Mouse (Mus musculus) liver, embryonic 16.5 days (tissue): ENCODE data around the gene Cep68. TPM values are rescaled to one million over a fixed set of nuclear protein-coding genes. Genes with fewer than 3 reads are reported as not detected.

Source experiments
- ATAC-seq: fragments of 200-750 bp; cut with Nextera tagmentation; 2 replicates; pipeline ENCODE4 v1.8.0; 2017; ENCODE audit warnings: low read depth, mild to moderate bottlenecking, moderate number of reproducible peaks, moderate library complexity
- H3K27ac ChIP-seq: fragments of 300-500 bp; sonication (generic); 2 replicates; pipeline ENCODE4 v1.5.1; 2014; ENCODE audit warnings: mild to moderate bottlenecking, low read length
- H3K27me3 ChIP-seq: fragments of 300-500 bp; sonication (generic); 2 replicates; pipeline ENCODE4 v1.6.1; 2014; ENCODE audit warnings: low read depth, low read length, mixed read lengths; ENCODE audit not compliant: control insufficient read depth, insufficient read depth
- H3K36me3 ChIP-seq: fragments of 300-500 bp; sonication (generic); 2 replicates; pipeline ENCODE4 v1.6.1; 2014; ENCODE audit warnings: mild to moderate bottlenecking; ENCODE audit not compliant: control insufficient read depth, insufficient read depth
- H3K4me1 ChIP-seq: fragments of 300-500 bp; sonication (generic); 2 replicates; pipeline ENCODE4 v1.6.1; 2014; ENCODE audit warnings: low read depth, low read length, mixed read lengths; ENCODE audit not compliant: control insufficient read depth
- H3K4me2 ChIP-seq: fragments of 300-500 bp; sonication (generic); 2 replicates; pipeline ENCODE4 v1.6.1; 2014; ENCODE audit warnings: low read depth, low read length, mixed read lengths
- H3K4me3 ChIP-seq: fragments of 300-500 bp; sonication (generic); 2 replicates; pipeline ENCODE4 v1.5.1; 2014; ENCODE audit warnings: low read depth, mild to moderate bottlenecking, low read length
- H3K9ac ChIP-seq: fragments of 300-500 bp; sonication (generic); 2 replicates; pipeline ENCODE4 v1.6.1; 2014; ENCODE audit warnings: low read depth, low read length
- H3K9me3 ChIP-seq: fragments of 300-500 bp; sonication (generic); replicated peaks from 2 replicates; pipeline ENCODE4 v1.6.1; 2016; ENCODE audit warnings: low read length; ENCODE audit not compliant: control insufficient read depth
- WGBS: fragments of 180-500 bp; shearing (Covaris S2); extraction: QIAGEN DNeasy Blood & Tissue Kit; methylation state at CpG from one replicate; pipeline ENCODE4 v1.1.7; 2014; ENCODE audit not compliant: insufficient replicate concordance; 5-methylcytosine and 5-hydroxymethylcytosine counted together
- polyA plus RNA-seq: library from polyadenylated mRNA; unstranded; fragments of >200 nt; fragmentation: Nextera tagmentation; extraction: Ambion mirVana; gene quantifications from 2 replicates; pipeline ENCODE4 v1.2.1, GENCODE M21; 2015

Gene Cep68
- polyA plus RNA-seq = 6.8 and 7.4 TPM in 2 replicates

DNA sequence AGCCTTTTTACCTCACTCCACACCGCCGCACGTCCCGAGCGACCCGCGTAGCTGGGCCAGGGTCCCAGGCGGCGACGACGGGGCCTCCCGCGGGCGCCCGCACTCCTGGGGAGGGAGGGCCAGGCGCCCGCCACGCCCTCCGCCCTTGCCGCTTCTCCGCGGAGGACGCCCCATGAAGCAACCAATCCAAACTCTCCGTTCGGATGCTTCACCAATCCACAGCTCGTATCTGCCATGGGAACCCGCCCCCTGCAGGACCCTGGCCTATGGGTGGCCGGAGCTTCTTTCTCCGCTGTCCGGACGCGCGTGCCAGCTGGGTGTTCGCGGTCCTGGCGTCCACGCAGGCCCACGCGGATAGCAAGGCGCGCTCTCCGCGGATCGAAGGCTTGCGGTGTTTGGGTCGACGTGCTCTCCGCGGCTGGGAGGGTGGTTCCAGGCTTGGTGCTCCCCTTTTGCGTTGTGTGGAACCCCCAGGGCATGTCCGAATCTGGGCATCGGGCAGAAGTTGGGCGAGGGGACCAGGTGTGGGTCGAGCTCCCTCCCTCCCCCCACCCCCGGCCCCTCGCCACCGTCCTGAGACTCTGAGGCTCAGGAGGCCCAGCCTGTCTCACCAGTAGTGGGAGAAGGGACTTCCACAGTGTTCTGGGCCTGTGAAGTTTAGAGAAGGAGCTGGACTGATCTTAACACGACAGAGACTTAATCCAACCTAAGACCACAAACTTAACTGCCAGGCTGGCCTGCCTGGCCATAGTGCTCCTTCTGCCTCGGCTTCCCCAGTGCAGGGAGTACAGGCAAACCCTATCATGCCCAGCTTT is at the start of gene Cep68:
Gene Cep68 (minus strand): TSS at position 134 of the 815 bp plus-strand sequence.
- Histone ChIP-seq H3K27ac (peak within 1 kb of the TSS; percentile 75), H3K36me3 (no peaks in the 10 kb centered on the region), H3K9ac (peak within 1 kb of the TSS; percentile 88), H3K4me2 (peak within 1 kb of the TSS; percentile 100), H3K9me3 (no peaks in the 10 kb centered on the region), H3K4me3 (peak within 1 kb of the TSS; percentile 84), H3K27me3 (no peaks in the 10 kb centered on the region), H3K4me1 (peaks cover 31% of the 10 kb centered on the region)
- WGBS = under 1% methylated on average over 56 of the region's 59 CpGs
- ATAC-seq = peak; percentile 99

GRCm38 (mm10) chr11:20284463-20284862 is 35.2 kb upstream of the Cep68 start:
- Histone ChIP-seq H3K4me2 (no peak overlapping the region), H3K4me3 (no peak overlapping the region), H3K27me3 (no peaks in the 10 kb centered on the region), H3K9me3 (no peaks in the 10 kb centered on the region), H3K9ac (no peak overlapping the region), H3K27ac (no peak overlapping the region), H3K4me1 (no peaks in the 10 kb centered on the region), H3K36me3 (no peaks in the 10 kb centered on the region)
- ATAC-seq = no peak
- WGBS = 60% methylated on average over 3 of the region's 3 CpGs

GRCm38 (mm10) chr11:20282601-20283219 is 33.5 kb upstream of the Cep68 start:
- no peak overlapping the region for H3K4me3 ChIP-seq
- H3K27me3 ChIP-seq = no peaks in the 10 kb centered on the region
- no peak overlapping the region for H3K4me2 ChIP-seq
- no peak for ATAC-seq
- no peak overlapping the region for H3K9ac ChIP-seq
- no peak overlapping the region for H3K27ac ChIP-seq
- no peaks in the 10 kb centered on the region for H3K4me1 ChIP-seq
- H3K36me3 ChIP-seq = no peaks in the 10 kb centered on the region
- 59% methylated on average over 2 of the region's 2 CpGs for WGBS
- no peaks in the 10 kb centered on the region for H3K9me3 ChIP-seq

- H3K4me2 ChIP-seq = no peak overlapping the region
- no peaks in the 10 kb centered on the region for H3K9me3 ChIP-seq
- no peaks in the 10 kb centered on the region for H3K4me1 ChIP-seq
- no peaks in the 10 kb centered on the region for H3K36me3 ChIP-seq
- WGBS = 50% methylated on average over 5 of the region's 5 CpGs
- no peak overlapping the region for H3K9ac ChIP-seq
- no peak overlapping the region for H3K27ac ChIP-seq
- no peaks in the 10 kb centered on the region for H3K27me3 ChIP-seq
- no peak overlapping the region for H3K4me3 ChIP-seq
- ATAC-seq = no peak
Observed at GRCm38 (mm10) chr11:20280982-20281381, 31.8 kb upstream of the Cep68 start.

DNA sequence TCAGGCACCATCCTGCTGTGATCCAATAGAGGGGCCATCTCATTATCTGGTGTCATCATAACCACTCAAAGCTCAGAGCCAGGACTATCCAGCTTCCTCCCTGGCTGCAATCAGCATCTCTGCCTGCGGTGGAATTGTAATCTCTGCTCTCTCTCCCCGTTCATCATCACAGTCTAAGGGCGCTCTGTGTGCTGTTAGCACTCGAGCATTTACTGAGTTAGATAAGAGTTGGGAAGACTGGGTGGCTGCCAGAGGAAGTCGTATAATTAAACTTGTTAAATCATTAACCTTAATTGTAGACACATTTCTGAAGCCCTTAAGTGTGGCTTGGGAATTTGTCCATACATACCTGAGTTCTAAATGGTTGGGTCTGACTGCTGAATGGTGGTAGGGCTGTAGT is 29.5 kb upstream of the Cep68 start:
- Histone ChIP-seq H3K4me1 (no peaks in the 10 kb centered on the region), H3K27me3 (no peaks in the 10 kb centered on the region), H3K9me3 (no peaks in the 10 kb centered on the region), H3K4me3 (no peak overlapping the region), H3K36me3 (no peaks in the 10 kb centered on the region), H3K4me2 (no peak overlapping the region), H3K27ac (no peak overlapping the region), H3K9ac (no peak overlapping the region)
- 25% methylated on average over 5 of the region's 5 CpGs for WGBS
- no peak for ATAC-seq

DNA sequence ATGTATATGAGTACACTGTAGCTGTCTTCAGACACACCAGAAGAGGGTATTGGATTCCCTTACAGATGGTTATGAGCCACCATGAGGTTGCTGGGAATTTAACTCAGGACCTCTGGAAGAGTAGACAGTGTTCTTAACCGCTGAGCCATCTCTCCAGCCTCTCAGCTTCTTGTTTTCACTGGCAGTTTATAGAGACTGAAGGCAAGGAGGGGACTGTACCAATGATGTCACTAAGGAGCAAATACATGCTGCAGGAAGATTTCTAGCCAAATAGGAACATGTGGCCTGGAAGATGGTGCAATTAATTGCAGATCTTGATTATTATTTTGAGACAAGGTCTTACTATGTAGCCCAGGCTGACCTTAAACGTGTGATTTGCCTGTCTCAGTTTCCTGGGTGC is 27.9 kb upstream of the Cep68 start:
- WGBS = 52% methylated on average over 2 of the region's 2 CpGs
- Histone ChIP-seq H3K9ac (no peak overlapping the region), H3K4me2 (no peak overlapping the region), H3K36me3 (no peaks in the 10 kb centered on the region), H3K27ac (no peak overlapping the region), H3K9me3 (no peaks in the 10 kb centered on the region), H3K27me3 (no peaks in the 10 kb centered on the region), H3K4me1 (no peaks in the 10 kb centered on the region), H3K4me3 (no peak overlapping the region)
- ATAC-seq = no peak

DNA sequence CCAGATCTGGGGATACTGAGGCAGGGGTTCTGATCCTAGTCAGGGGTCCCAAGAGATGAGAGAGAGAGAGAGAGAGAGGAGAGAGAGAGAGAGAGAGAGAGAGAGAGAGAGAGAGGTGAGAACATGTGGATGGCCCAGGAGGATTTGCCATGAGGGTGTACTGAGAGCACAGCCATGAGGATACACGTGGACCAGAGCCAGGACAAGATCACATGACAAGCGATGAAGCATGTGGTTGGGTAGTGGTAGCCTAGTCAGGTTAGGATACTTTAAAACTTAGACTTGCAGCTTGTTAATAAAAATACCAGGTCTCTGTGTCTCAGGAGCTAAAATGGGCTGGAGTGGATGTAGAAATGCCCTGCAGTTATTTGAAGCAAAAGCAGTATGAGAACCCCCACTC is 26.7 kb upstream of the Cep68 start:
- no peak overlapping the region for H3K9ac ChIP-seq
- no peaks in the 10 kb centered on the region for H3K9me3 ChIP-seq
- no peaks in the 10 kb centered on the region for H3K27me3 ChIP-seq
- no peak overlapping the region for H3K27ac ChIP-seq
- WGBS = 58% methylated on average over 2 of the region's 2 CpGs
- ATAC-seq = no peak
- no peak overlapping the region for H3K4me3 ChIP-seq
- no peaks in the 10 kb centered on the region for H3K36me3 ChIP-seq
- H3K4me2 ChIP-seq = no peak overlapping the region
- no peaks in the 10 kb centered on the region for H3K4me1 ChIP-seq

- no peaks in the 10 kb centered on the region for H3K27me3 ChIP-seq
- no peak overlapping the region for H3K4me3 ChIP-seq
- H3K36me3 ChIP-seq = no peaks in the 10 kb centered on the region
- WGBS = 60% methylated on average over 6 of the region's 6 CpGs
- no peaks in the 10 kb centered on the region for H3K9me3 ChIP-seq
- H3K9ac ChIP-seq = no peak overlapping the region
- no peak for ATAC-seq
- no peak overlapping the region for H3K4me2 ChIP-seq
- H3K27ac ChIP-seq = no peak overlapping the region
- H3K4me1 ChIP-seq = no peaks in the 10 kb centered on the region
Observed at GRCm38 (mm10) chr11:20269885-20270284, 20.7 kb upstream of the Cep68 start.

DNA sequence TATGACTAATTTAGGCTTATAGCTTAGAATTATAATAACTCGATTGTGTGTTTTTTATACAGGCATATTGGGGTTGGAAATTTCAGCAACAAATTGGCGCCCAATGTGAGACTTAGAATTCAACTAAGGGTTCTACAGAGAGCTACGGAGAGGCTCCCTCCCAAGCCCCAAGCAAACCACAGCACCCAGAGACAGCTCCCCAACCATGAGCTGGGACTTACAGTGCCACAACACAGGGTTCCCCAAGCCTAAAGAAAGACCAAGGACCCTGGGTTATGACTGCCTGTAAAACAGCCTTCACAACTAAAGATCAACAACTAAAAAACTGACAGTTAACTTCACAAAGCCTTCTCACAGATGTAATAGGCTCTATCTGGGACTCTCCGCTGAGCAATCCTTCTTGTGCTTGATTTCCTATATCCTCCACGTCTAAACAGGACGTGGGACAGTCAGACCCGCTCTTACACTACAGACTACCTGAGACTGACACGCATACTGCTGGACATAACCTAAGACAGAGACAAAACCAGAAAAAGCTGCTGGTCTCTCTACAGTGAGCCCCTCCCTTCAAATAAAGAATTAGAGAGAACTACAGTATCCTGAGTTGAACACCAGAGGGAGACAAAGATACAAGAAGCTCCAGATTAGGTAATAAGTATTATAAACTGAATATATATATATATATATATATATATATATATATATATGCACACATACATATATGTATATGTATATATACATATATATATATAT is 13.6 kb upstream of the Cep68 start:
- WGBS = 37% methylated on average over 8 of the region's 8 CpGs
- Histone ChIP-seq H3K4me1 (no peaks in the 10 kb centered on the region), H3K4me3 (no peak overlapping the region), H3K27ac (no peak overlapping the region), H3K4me2 (no peak overlapping the region), H3K9me3 (no peaks in the 10 kb centered on the region), H3K27me3 (no peaks in the 10 kb centered on the region), H3K9ac (no peak overlapping the region), H3K36me3 (no peaks in the 10 kb centered on the region)
- no peak for ATAC-seq
